Mouse (Mus musculus) small intestine, adult 2 months (tissue): ENCODE results near the gene Gm15217.

ENCODE experiments used
- CTCF ChIP-seq: fragments of 200-500 bp; IDR thresholded peaks from 2 replicates; pipeline ENCODE4 v1.5.1; 2012; ENCODE audit warnings: low read depth, mild to moderate bottlenecking, control low read depth, inconsistent platforms, low read length, moderate library complexity, mixed read lengths; ENCODE audit not compliant: insufficient replicate concordance, insufficient read length; ENCODE audit errors: extremely low read depth
- POLR2A ChIP-seq: fragments of 200-500 bp; IDR thresholded peaks from 2 replicates; pipeline ENCODE4 v1.6.1; 2012; ENCODE audit warnings: low read depth, mild to moderate bottlenecking, control low read depth, inconsistent platforms, low read length, moderate library complexity

DNA sequence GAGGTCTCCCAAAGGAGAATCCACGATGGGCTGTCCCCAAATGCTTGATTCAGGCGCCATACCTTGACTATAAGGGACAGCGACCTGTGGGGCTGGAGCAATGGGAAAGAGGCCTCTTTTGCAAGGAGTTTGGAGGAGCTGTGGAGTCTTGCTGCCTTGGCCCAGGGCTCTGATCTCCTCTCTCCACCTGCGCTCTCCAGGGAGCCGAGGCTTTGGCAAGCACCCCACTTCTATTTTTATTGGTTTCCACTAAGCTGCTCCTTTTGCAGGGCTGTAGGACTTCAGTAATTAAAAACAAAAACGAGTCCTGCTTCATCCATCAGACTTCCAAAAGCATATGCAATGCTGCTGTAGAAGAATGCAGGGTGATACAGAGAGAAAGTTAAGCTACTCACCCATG is 2.2 kb downstream of the Gm15217 start:
- TF ChIP-seq POLR2A (no peak), CTCF (no peak)
